Mouse (Mus musculus): ENCODE measurements around the gene Cd44. TPM values are rescaled to one million over a fixed set of nuclear protein-coding genes. Genes with fewer than 3 reads are reported as not detected.

Gene Cd44
- polyA plus RNA-seq, 1 experiment from 2014 or later, result 16.8 TPM

DNA sequence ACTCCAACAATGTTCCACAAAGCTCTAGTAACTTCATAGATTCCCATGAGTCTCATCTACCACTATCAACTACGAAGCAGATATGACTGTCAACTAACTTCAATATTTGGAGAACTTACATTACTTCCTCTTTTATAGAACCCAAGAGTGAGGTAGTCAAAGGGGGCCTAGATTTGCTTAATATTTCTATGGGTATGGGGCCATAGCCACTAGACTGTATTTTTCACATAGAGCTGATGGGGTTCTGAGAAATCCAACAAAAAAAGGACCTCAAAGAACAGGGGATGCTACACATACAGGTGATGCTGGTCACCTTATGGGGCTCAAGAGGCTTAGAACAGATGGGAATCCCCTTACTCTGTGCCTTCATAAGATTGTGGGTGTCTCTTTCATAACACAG, 14.3 kb downstream of the Cd44 start:
- Histone ChIP-seq H3K9ac (no peak overlapping the region), H3K4me2 (no peak overlapping the region), H3K4me1 (replicated peaks) (peaks cover 48% of the 10 kb centered on the region), H3K9me3 (replicated peaks) (no peaks in the 10 kb centered on the region), H3K36me3 (no peaks in the 10 kb centered on the region), H3K27me3 (no peaks in the 10 kb centered on the region), H3K27ac (no peak overlapping the region), H3K4me3 (no peak overlapping the region)
- 89% methylated on average over 1 of the region's 1 CpGs for WGBS
- ATAC-seq (replicated peaks; ENCODE audit: insufficient number of reproducible peaks, insufficient read depth, low FRiP score, low read depth), result no peak

DNA sequence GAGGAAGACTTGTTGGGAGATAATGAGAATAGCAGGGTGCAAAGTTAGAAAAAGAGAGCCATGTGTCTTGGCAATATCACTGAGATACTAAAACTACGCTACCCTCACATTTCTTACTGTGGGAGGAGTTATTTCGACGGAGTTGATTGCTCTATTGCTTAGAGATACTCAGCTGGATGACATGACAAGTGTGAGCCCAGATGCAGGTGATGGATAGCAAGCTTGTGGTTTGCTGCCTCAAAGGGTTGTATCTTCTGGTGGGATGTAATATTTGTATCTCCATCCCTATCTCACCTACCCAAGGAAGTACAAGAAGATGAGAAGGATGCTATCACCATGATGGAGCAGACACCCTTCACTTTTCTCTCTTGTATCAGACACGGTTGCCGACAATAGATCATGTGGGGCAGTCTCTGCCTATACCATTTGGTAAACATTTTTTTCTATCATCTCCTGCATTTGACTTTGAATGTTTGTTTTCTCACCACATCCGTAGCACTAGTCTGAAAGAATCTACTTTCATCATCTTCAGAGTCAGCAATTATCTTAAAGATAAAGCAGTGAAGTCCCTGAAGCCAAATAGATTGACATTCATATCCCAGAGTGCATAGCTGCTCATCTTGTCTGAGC, 15.0 kb downstream of the Cd44 start:
- Histone ChIP-seq H3K4me2 (no peak overlapping the region), H3K27me3 (no peaks in the 10 kb centered on the region), H3K36me3 (no peaks in the 10 kb centered on the region), H3K27ac (no peak overlapping the region), H3K4me3 (no peak overlapping the region), H3K9ac (no peak overlapping the region), H3K4me1 (replicated peaks) (peaks cover 52% of the 10 kb centered on the region), H3K9me3 (replicated peaks) (no peaks in the 10 kb centered on the region)
- no peak for ATAC-seq (replicated peaks; ENCODE audit: insufficient number of reproducible peaks, insufficient read depth, low FRiP score, low read depth)
- 84% methylated on average over 6 of the region's 6 CpGs for WGBS

DNA sequence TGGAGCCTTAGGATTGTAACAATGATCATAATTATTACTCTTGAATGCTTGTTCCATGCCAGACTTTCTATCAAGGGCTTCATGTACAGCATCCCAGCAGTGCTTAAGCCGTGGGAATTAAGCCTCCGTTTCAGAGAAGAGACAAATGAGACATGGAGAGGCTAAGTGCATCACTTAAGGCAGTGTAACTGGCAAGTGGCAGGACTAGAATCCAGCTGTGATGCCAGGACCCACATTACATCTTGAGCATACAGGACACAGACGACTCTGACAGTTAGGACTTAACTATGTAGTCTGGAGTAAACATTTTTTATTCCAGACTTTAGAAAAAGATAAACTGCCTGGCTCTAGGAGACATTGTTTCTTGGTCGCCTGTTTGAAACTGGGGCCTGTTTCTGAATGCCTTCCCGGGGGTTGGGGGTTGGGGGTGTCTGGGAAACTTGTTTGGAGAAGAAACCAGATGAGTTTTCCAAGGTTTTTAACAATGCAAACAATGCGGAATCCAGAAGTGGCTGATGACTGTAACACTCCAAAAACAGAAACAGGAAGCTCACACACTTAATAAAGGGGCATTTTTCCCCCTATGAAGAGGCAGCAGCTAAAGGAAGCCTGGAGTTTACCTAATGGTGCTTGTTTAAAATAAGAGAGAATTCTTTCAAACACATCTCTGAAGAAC, 18.7 kb downstream of the Cd44 start:
- Histone ChIP-seq H3K27ac (peak overlapping the region; percentile 78), H3K4me1 (replicated peaks) (peaks cover 33% of the 10 kb centered on the region), H3K9ac (no peak overlapping the region), H3K4me2 (no peak overlapping the region), H3K4me3 (no peak overlapping the region), H3K27me3 (no peaks in the 10 kb centered on the region), H3K9me3 (replicated peaks) (no peaks in the 10 kb centered on the region), H3K36me3 (no peaks in the 10 kb centered on the region)
- no peak for ATAC-seq (replicated peaks; ENCODE audit: insufficient number of reproducible peaks, insufficient read depth, low FRiP score, low read depth)
- 19% methylated on average over 6 of the region's 6 CpGs for WGBS

DNA sequence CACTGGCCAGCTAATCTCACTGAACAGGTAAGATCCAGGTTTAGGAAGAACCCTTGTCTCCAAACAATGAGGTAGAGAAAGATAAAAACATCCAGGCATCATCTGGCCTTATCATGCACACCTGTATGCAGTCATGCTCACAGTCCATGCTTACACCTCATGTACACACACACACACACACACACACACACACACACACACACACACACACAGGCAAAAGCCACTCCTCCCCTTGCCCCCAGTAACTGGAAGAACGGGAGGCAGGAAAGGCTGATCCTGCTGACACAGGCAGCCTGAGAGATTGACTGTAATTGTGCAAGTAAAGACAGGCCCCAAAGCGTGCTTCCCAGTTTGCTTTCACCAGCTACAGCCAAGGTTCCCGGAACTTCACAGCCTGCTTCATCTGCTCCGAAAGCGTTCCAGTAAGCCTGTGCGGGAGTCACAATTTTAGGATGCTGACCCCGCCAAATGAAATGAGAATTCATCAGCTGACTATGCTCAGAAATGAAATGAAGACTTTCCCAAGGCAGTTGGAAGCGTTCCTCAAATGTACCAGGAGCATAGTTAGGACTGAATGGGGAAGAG, 19.4 kb downstream of the Cd44 start:
- H3K4me2 ChIP-seq, result no peak overlapping the region
- ATAC-seq (replicated peaks; ENCODE audit: insufficient number of reproducible peaks, insufficient read depth, low FRiP score, low read depth), result no peak; the same call in 1 of the 2 replicates
- peaks cover 33% of the 10 kb centered on the region for H3K4me1 ChIP-seq (replicated peaks)
- H3K9me3 ChIP-seq (replicated peaks), result no peaks in the 10 kb centered on the region
- H3K4me3 ChIP-seq, result no peak overlapping the region
- no peak overlapping the region for H3K9ac ChIP-seq
- WGBS, result 66% methylated on average over 8 of the region's 8 CpGs
- H3K27me3 ChIP-seq, result no peaks in the 10 kb centered on the region
- no peaks in the 10 kb centered on the region for H3K36me3 ChIP-seq
- peak overlapping the region; percentile 78 for H3K27ac ChIP-seq

DNA sequence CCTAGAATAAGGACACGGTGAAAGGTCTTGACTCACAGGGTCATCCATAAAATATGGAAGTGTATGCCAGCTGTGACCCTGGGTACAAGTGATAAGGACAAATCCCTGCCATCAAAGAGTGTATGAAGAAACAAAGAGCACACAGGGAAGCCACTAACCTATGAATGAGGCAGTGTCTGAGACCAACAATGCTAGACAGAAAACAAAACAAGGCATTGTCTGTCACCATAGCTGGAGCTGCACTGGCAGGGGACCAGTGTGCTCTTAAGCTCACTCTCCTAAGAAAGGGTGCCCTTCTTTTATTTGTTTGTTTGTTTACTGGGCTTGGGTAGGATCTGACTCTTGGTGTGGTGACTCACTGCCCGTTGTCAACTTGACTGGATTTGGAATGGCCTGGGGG, 23.0 kb downstream of the Cd44 start:
- Histone ChIP-seq H3K4me3 (no peak overlapping the region), H3K4me2 (no peak overlapping the region), H3K27ac (no peak overlapping the region), H3K9ac (no peak overlapping the region), H3K36me3 (no peaks in the 10 kb centered on the region), H3K4me1 (replicated peaks) (peaks cover 34% of the 10 kb centered on the region), H3K9me3 (replicated peaks) (no peaks in the 10 kb centered on the region), H3K27me3 (no peaks in the 10 kb centered on the region)
- WGBS, result 66% methylated on average over 2 of the region's 2 CpGs
- ATAC-seq (replicated peaks; ENCODE audit: insufficient number of reproducible peaks, insufficient read depth, low FRiP score, low read depth), result no peak

DNA sequence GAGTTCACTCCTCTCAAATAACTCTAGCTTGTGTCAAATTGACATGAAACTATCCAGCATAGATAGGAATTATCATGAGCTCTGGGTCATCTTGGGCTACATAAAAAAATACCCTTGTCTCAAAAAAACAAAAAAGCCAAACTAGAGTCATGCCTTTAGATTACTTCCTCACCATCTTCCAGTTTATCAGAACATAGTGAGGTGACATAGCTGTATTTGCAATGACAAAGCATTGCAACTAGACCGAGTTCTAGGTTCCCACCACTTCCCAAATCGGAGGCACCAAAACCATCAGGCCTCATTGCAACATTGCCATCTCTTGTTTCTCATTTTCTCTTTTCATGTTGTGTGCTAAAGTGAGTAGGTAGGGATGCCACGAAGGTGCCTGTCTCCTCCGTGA, 24.0 kb downstream of the Cd44 start:
- ATAC-seq (replicated peaks; ENCODE audit: insufficient number of reproducible peaks, insufficient read depth, low FRiP score, low read depth), result no peak
- H3K4me2 ChIP-seq, result no peak overlapping the region
- WGBS, result 93% methylated on average over 4 of the region's 4 CpGs
- no peak overlapping the region for H3K27ac ChIP-seq
- H3K4me1 ChIP-seq (replicated peaks), result peaks cover 25% of the 10 kb centered on the region
- H3K27me3 ChIP-seq, result no peaks in the 10 kb centered on the region
- H3K9ac ChIP-seq, result no peak overlapping the region
- H3K9me3 ChIP-seq (replicated peaks), result no peaks in the 10 kb centered on the region
- H3K36me3 ChIP-seq, result no peaks in the 10 kb centered on the region
- no peak overlapping the region for H3K4me3 ChIP-seq

DNA sequence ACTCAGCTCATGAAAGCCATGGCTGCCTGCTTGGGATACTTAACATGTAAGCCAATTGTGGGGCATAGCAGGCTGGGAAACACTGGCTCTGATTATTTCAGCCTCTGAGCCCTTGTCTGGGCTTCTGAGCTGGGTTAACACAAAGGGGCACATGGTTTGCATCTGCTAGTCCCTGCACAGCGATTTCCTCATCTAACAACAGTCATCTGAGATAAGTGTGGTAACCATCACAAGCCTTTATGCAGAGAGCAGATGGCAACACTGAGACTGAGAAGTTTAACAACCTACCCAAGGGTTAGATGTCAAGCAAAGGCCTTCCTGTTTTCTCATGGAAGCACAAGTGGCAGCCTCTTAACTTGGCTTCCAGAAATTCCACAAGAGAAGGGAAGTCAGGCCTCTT, 25.3 kb downstream of the Cd44 start:
- no peak overlapping the region for H3K4me2 ChIP-seq
- no peaks in the 10 kb centered on the region for H3K9me3 ChIP-seq (replicated peaks)
- no peaks in the 10 kb centered on the region for H3K27me3 ChIP-seq
- H3K4me1 ChIP-seq (replicated peaks), result peaks cover 17% of the 10 kb centered on the region
- H3K4me3 ChIP-seq, result no peak overlapping the region
- H3K36me3 ChIP-seq, result no peaks in the 10 kb centered on the region
- no peak overlapping the region for H3K27ac ChIP-seq
- no peak overlapping the region for H3K9ac ChIP-seq
- 35% methylated on average over 1 of the region's 1 CpGs for WGBS
- ATAC-seq (replicated peaks; ENCODE audit: insufficient number of reproducible peaks, insufficient read depth, low FRiP score, low read depth), result no peak

DNA sequence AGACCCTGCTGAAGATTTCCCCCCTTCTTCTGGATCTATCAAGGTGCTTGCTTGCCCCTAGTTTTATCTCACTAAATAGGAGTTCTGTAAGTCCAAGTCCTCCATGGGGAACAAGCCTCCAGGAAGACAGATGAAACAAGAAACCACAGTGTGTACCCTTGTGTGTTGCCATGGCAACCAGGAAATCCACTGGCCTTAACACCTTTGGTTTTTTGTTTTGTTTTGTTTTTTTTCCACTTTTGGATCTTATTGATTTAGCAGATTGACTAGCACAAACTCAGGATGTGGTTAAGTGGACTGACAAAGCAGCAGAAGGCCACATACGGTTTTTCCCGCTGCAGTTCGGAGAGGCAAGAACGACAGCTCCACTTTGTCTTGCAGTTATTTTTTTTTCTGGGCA, 27.6 kb downstream of the Cd44 start:
- H3K27me3 ChIP-seq, result no peaks in the 10 kb centered on the region
- H3K9ac ChIP-seq, result no peak overlapping the region
- no peak overlapping the region for H3K4me3 ChIP-seq
- 60% methylated on average over 4 of the region's 4 CpGs for WGBS
- H3K4me1 ChIP-seq (replicated peaks), result peaks cover 7% of the 10 kb centered on the region; the same call in 1 of the 2 replicates
- H3K36me3 ChIP-seq, result no peaks in the 10 kb centered on the region
- no peak overlapping the region for H3K27ac ChIP-seq
- H3K4me2 ChIP-seq, result no peak overlapping the region
- ATAC-seq (replicated peaks; ENCODE audit: insufficient number of reproducible peaks, insufficient read depth, low FRiP score, low read depth), result no peak
- no peaks in the 10 kb centered on the region for H3K9me3 ChIP-seq (replicated peaks)

DNA sequence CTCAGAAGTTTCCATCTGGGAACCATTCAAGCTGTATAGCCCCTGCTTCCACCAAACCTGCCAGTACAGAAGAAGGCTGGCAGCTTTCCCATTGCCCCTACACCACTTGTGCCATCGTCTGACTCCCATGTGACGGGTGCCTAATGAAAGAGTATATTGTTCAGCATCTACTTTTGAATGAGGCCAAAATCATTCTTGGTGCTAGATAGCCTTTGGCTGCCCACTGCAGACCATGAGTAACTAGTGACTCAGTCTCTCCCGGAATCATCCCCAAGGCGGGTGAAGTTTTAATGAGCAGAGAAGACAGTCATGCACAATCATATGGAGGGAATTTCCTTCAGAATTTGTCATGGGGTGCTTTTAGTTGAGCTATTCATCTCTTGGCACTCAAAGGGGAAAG, 28.3 kb downstream of the Cd44 start:
- Histone ChIP-seq H3K4me2 (no peak overlapping the region), H3K27me3 (no peaks in the 10 kb centered on the region), H3K36me3 (no peaks in the 10 kb centered on the region), H3K9me3 (replicated peaks) (no peaks in the 10 kb centered on the region), H3K27ac (no peak overlapping the region), H3K9ac (no peak overlapping the region), H3K4me3 (no peak overlapping the region), H3K4me1 (replicated peaks) (peaks cover 11% of the 10 kb centered on the region)
- 79% methylated on average over 4 of the region's 4 CpGs for WGBS
- ATAC-seq (replicated peaks; ENCODE audit: insufficient number of reproducible peaks, insufficient read depth, low FRiP score, low read depth), result no peak

DNA sequence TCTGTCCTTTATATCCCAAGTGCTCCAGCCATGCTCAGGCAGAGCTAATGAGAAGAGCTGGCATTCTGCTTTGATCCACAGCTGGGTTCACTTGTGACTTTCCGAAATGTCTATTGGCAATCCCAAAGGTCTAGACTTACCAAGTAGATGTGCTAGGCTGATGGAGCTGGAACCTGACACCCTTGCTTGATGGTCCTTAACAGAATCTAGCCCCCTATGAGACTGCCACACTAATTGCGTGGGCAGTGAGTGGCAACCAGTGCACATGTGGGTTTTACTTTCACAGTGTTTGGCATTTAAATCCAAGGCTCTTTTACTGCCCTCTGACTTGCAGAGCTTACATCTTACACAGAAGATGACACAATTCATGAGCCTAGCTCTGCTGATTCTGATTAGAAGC, 29.0 kb downstream of the Cd44 start:
- H3K4me2 ChIP-seq, result no peak overlapping the region
- H3K36me3 ChIP-seq, result no peaks in the 10 kb centered on the region
- H3K4me3 ChIP-seq, result no peak overlapping the region
- no peaks in the 10 kb centered on the region for H3K27me3 ChIP-seq
- ATAC-seq (replicated peaks; ENCODE audit: insufficient number of reproducible peaks, insufficient read depth, low FRiP score, low read depth), result no peak
- 88% methylated on average over 2 of the region's 2 CpGs for WGBS
- H3K4me1 ChIP-seq (replicated peaks), result peaks cover 15% of the 10 kb centered on the region
- no peaks in the 10 kb centered on the region for H3K9me3 ChIP-seq (replicated peaks)
- no peak overlapping the region for H3K27ac ChIP-seq
- H3K9ac ChIP-seq, result no peak overlapping the region

DNA sequence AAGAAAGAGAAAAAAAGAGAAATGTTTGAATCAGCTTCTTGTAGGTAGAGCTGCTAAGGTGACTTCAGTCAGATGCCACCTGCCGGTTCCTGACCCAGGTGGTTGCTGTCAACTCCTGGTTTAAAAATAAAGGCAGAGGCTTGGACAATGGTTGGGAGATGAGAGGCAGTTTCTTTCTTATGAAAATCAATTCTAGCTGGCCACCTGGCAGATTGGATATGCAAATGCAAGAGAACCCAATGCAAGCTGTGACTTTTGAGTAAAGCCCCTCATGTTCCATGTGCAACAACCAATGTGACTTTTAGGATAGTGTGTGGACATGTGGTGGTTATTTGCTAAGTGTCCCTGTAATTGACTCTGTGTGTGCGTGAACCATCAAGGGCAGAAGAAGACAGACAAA, 33.0 kb downstream of the Cd44 start:
- no peaks in the 10 kb centered on the region for H3K9me3 ChIP-seq (replicated peaks)
- no peaks in the 10 kb centered on the region for H3K27me3 ChIP-seq
- no peak overlapping the region for H3K4me2 ChIP-seq
- H3K4me3 ChIP-seq, result no peak overlapping the region
- 83% methylated on average over 2 of the region's 2 CpGs for WGBS
- no peak overlapping the region for H3K27ac ChIP-seq
- H3K4me1 ChIP-seq (replicated peaks), result peaks cover 22% of the 10 kb centered on the region
- no peak for ATAC-seq (replicated peaks; ENCODE audit: insufficient number of reproducible peaks, insufficient read depth, low FRiP score, low read depth)
- H3K9ac ChIP-seq, result no peak overlapping the region
- H3K36me3 ChIP-seq, result no peaks in the 10 kb centered on the region

Measured in heart, embryonic 15.5 days (tissue).